21 mouse cellular contexts compared by ENCODE assay signal in the genomic region with DNA sequence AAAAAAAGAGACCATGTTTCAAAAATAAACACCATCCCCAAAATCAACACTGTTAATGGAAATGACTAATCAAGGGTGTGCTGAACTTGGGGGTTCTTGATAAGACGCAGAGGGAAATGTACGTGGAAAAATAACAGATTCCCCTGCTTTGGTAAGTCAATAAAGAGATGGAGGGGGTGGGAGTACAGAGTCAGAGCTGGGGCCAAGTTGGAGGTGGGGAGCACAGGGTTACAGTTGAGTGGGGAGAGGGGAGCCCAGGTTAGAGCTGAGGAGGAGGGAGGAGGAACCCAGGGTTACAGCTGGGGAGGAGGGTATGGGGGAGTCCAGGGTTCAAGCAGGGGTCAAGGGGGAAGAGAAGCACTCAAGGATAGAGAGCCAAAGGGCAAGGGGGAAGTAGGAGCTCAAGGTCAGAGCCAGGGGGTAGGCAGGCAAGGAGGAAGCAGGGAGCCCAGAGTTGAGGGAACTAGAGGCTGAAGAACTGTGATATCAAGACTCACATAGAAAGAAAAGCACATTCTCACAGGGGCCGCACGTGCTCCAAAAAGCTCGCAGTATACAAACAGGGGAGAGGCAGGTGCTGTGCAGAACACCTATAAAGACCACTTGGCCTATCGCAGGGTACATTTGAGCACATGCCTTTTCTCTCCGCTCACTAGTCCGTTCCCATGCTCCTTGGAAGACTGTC.
DNase-seq lines count a peak whose midpoint lies in the region; ATAC-seq and TF ChIP-seq lines count a peak whose summit lies in the region.
"Had no signal": no experiment of that assay in that cellular context is flagged by ENCODE, and none has a peak within 500 bp of the region (broad histone marks: within the 10 kb centered on the region; RNA-seq: fewer than 3 reads in every experiment).

No protein-coding gene starts in this region.

- no peak for TF ChIP-seq CTCF in liver, adult 2 months (IDR thresholded peaks at IDR 0.05; ENCODE audit: low read depth, low read length)

- no peaks in the 10 kb centered on the region for H3K4me1 ChIP-seq in liver, adult 2 months (ENCODE audit: control insufficient read depth, insufficient read depth, low read length)
- peaks cover 39% of the 10 kb centered on the region for H3K4me1 ChIP-seq in embryonic facial prominence, embryonic 10.5 days
- H3K4me1 ChIP-seq in stomach, embryonic 16.5 days (ENCODE audit: control insufficient read depth, insufficient read depth, low read length): peaks cover 10% of the 10 kb centered on the region; the same call in 1 of the 2 replicates

- no peak overlapping the region for H3K27ac ChIP-seq in liver, adult 2 months (replicated peaks; ENCODE audit: insufficient read depth, low read depth, low read length)
- H3K27ac ChIP-seq in embryonic facial prominence, embryonic 10.5 days (replicated peaks): 0 out of 2 replicates have a peak overlapping the region, but pooled peaks have one; percentile 25
- H3K27ac ChIP-seq in stomach, embryonic 16.5 days (ENCODE audit: low read length): peak overlapping the region; percentile 65
- H3K27ac ChIP-seq: hindbrain, embryonic 13.5 days; hindbrain, postnatal 0 days had no signal

- H3K4me3 ChIP-seq in liver, adult 2 months (ENCODE audit: insufficient read depth, low read depth, low read length): no peak overlapping the region
- no peak overlapping the region for H3K4me3 ChIP-seq in embryonic facial prominence, embryonic 10.5 days
- no peak overlapping the region for H3K4me3 ChIP-seq in stomach, embryonic 16.5 days (replicated peaks; ENCODE audit: low read length)
- H3K4me3 ChIP-seq: hindbrain, embryonic 13.5 days had no signal

- no peaks in the 10 kb centered on the region for H3K79me2 ChIP-seq in liver, adult 2 months (ENCODE audit: control insufficient read depth, insufficient read depth, low read length)

- no peaks in the 10 kb centered on the region for H3K27me3 ChIP-seq in liver, adult 2 months (ENCODE audit: control insufficient read depth, insufficient read depth, low read length)
- H3K27me3 ChIP-seq in embryonic facial prominence, embryonic 10.5 days (replicated peaks; ENCODE audit: low read depth, poor library complexity, severe bottlenecking): no peaks in the 10 kb centered on the region; the same call in 1 of the 2 replicates
- no peaks in the 10 kb centered on the region for H3K27me3 ChIP-seq in stomach, embryonic 16.5 days (ENCODE audit: control insufficient read depth, insufficient read depth, low read length)
- H3K27me3 ChIP-seq: hindbrain, embryonic 13.5 days had no signal

- TF ChIP-seq POLR2A in liver, adult 2 months (IDR thresholded peaks at IDR 0.05; ENCODE audit: extremely low read depth, insufficient read depth, low read length): no peak

- H3K36me3 ChIP-seq in liver, adult 2 months (ENCODE audit: control insufficient read depth, insufficient read depth, low read length): no peaks in the 10 kb centered on the region
- H3K36me3 ChIP-seq in embryonic facial prominence, embryonic 10.5 days (replicated peaks): no peaks in the 10 kb centered on the region
- no peaks in the 10 kb centered on the region for H3K36me3 ChIP-seq in stomach, embryonic 16.5 days (ENCODE audit: control insufficient read depth, insufficient read depth, low read length)
- H3K36me3 ChIP-seq: hindbrain, embryonic 13.5 days had no signal

- no peak overlapping the region for H3K9ac ChIP-seq in liver, adult 2 months (ENCODE audit: low read depth, low read length)
- no peak overlapping the region for H3K9ac ChIP-seq in stomach, embryonic 16.5 days (ENCODE audit: low read length)
- H3K9ac ChIP-seq: hindbrain, embryonic 13.5 days had no signal

- H3K9me3 ChIP-seq in embryonic facial prominence, embryonic 10.5 days: no peaks in the 10 kb centered on the region
- H3K9me3 ChIP-seq in stomach, embryonic 16.5 days (replicated peaks; ENCODE audit: control insufficient read depth, low read length): no peaks in the 10 kb centered on the region
- H3K9me3 ChIP-seq: hindbrain, embryonic 13.5 days had no signal

- ATAC-seq in megakaryocyte progenitor cell, adult 5-6 weeks (replicated peaks; ENCODE audit: poor library complexity): peak; percentile 11; the same call in 1 of the 2 replicates
- ATAC-seq in stomach, embryonic 16.5 days (ENCODE audit: insufficient read depth, low FRiP score): peak; percentile 79; the same call in 1 of the 2 replicates
- no peak for ATAC-seq in megakaryocyte, adult 5-6 weeks (ENCODE audit: poor library complexity, severe bottlenecking)
- ATAC-seq: CD4-positive, CD25-positive, alpha-beta regulatory T cell, adult 4 months; forebrain, embryonic 14.5 days; hindbrain, postnatal 0 days; inflammation-experienced regulatory T-cells, adult 6 months had no signal

- WGBS in liver, adult 2 months: 82% methylated on average over 8 of the region's 8 CpGs
- 89% methylated on average over 8 of the region's 8 CpGs for WGBS in embryonic facial prominence, embryonic 10.5 days
- 64% methylated on average over 8 of the region's 8 CpGs for WGBS in stomach, embryonic 16.5 days

- peak; percentile 15 for DNase-seq in liver, adult 2 months (ENCODE audit: extremely low read depth, low read depth, low spot score)
- DNase-seq in liver: no peak
- no peak for DNase-seq in embryonic facial prominence, embryonic 10.5 days (ENCODE audit: low spot score)
- DNase-seq in gastrocnemius, adult 8-10 months (ENCODE audit: low spot score in 2 of 2): no peak
- DNase-seq: adrenal gland, adult 2 months; adrenal gland, postnatal 25 days; cerebellum, adult 11-12 months; cerebellum, adult 8-10 months; cerebellum, postnatal 10 days; cerebellum, postnatal 36 days; embryo, embryonic 11 days; gastrocnemius, postnatal 14 days had no signal

- H3K4me2 ChIP-seq in stomach, embryonic 16.5 days (ENCODE audit: low read depth, low read length): no peak overlapping the region
- H3K4me2 ChIP-seq: heart, embryonic 11.5 days; hindbrain, embryonic 13.5 days had no signal
